Mouse (Mus musculus) stomach, postnatal 0 days (tissue): ENCODE measurements around the gene Hsh2d.

ENCODE experiments used
- CTCF ChIP-seq: IDR thresholded peaks from 2 replicates; pipeline ENCODE4 v1.5.1; 2016; ENCODE audit warnings: antibody characterized with exemption, low read depth, mild to moderate bottlenecking, moderate library complexity
- EP300 ChIP-seq: optimal IDR thresholded peaks from 2 replicates; pipeline ENCODE3; 2016; ENCODE audit warnings: antibody characterized with exemption

DNA sequence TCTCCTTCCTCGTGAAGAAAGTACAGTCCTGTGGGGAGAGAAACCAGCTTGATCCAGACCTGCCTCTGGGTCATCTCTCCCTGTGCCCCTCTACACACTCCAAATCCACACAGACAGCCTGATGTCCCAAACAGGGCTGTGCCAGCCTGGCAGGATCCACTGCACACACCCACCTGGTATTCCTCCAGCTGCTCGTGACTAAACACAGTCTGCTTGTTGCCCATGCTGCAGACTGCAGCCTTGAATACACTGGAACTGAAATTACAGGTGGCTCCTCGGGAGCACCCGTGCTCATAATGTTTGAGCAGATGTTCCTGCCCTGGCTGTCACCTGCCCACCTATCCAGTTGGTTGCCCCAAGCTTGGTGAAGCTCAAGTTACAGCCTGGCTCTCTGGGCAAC is 23.3 kb downstream of the Hsh2d start, which contains the start of gene Cib3:
- TF ChIP-seq CTCF (no peak), EP300 (no peak)
